Mouse (Mus musculus) spleen, adult 2 months (tissue): Measurements from ENCODE around the gene Cysrt1. TPM values are rescaled to one million over a fixed set of nuclear protein-coding genes. Genes with fewer than 3 reads are reported as not detected.

ENCODE experiments used
- DNase-seq, 2 experiments: peaks; one replicate each; pipeline versions ENCODE4 v3.0.0 to v3.0.0-alpha.2; 2012 to 2021; ENCODE audit warnings: low spot score in 2 of 2, low read depth in 1 of 2
- H3K27ac ChIP-seq: fragments of 200-500 bp; 2 replicates; pipeline ENCODE4 v1.5.1; 2012; ENCODE audit warnings: low read length, inconsistent platforms; ENCODE audit not compliant: insufficient read depth
- H3K27me3 ChIP-seq: fragments of 200-500 bp; 2 replicates; pipeline ENCODE4 v1.6.1; 2012; ENCODE audit warnings: mild to moderate bottlenecking, moderate library complexity, low read length, inconsistent platforms; ENCODE audit not compliant: control insufficient read depth, insufficient read depth
- H3K36me3 ChIP-seq: fragments of 200-500 bp; 2 replicates; pipeline ENCODE4 v1.6.1; 2012; ENCODE audit warnings: mild to moderate bottlenecking, low read length, inconsistent platforms; ENCODE audit not compliant: control insufficient read depth, insufficient read depth
- H3K4me1 ChIP-seq: fragments of 200-500 bp; 2 replicates; pipeline ENCODE4 v1.6.1; 2011; ENCODE audit warnings: inconsistent platforms; ENCODE audit not compliant: control insufficient read depth, insufficient read depth, insufficient read length
- H3K4me3 ChIP-seq: fragments of 200-500 bp; 2 replicates; pipeline ENCODE4 v1.5.1; 2011; ENCODE audit warnings: mild to moderate bottlenecking, inconsistent platforms; ENCODE audit not compliant: insufficient read depth, insufficient read length; ENCODE audit errors: extremely low read depth
- CTCF ChIP-seq: fragments of 200-500 bp; IDR thresholded peaks from 2 replicates; pipeline ENCODE4 v1.5.1; 2011; ENCODE audit warnings: mild to moderate bottlenecking, inconsistent platforms; ENCODE audit not compliant: insufficient read depth, insufficient read length, insufficient replicate concordance; ENCODE audit errors: extremely low read depth
- POLR2A ChIP-seq: fragments of 200-500 bp; IDR thresholded peaks from 2 replicates; pipeline ENCODE4 v1.6.1; 2011; ENCODE audit warnings: low read depth, low read length, inconsistent platforms
- whole genome bisulfite sequencing: fragments of 180-500 bp; shearing (Covaris S2); methylation state at CpG from one replicate; pipeline ENCODE4 v1.1.7; 2018; 5-methylcytosine and 5-hydroxymethylcytosine counted together
- polyA plus RNA-seq: library from polyadenylated mRNA; depleted of rRNA; stranded (reverse); fragments of >200 nt; gene quantifications from 2 replicates; pipeline ENCODE4 v1.2.3, GENCODE M21; 2012

Cysrt1 gene
- polyA plus RNA-seq, 1 experiment = not detected

- H3K36me3 ChIP-seq = peaks cover 3% of the 10 kb centered on the region; the same call in 1 of the 2 replicates
- WGBS = under 1% methylated on average over 17 of the region's 17 CpGs
- H3K27me3 ChIP-seq = no peaks in the 10 kb centered on the region
- H3K27ac ChIP-seq = peak within 1 kb of the TSS; percentile 97
- TF ChIP-seq POLR2A = peak; percentile 99
- no peak; the same call in 1 of the 2 replicates for TF ChIP-seq CTCF
- H3K4me3 ChIP-seq = peak within 1 kb of the TSS; percentile 93
- H3K4me1 ChIP-seq = peaks cover 8% of the 10 kb centered on the region; the same call in 1 of the 2 replicates
- DNase-seq = no peak
Observed at GRCm38 (mm10) chr2:25224492-25224765, 17.8 kb downstream of the Cysrt1 start, which contains the start of gene Tubb4b. TSS of gene Tubb4b (minus strand) at chr2:25224702.

DNA sequence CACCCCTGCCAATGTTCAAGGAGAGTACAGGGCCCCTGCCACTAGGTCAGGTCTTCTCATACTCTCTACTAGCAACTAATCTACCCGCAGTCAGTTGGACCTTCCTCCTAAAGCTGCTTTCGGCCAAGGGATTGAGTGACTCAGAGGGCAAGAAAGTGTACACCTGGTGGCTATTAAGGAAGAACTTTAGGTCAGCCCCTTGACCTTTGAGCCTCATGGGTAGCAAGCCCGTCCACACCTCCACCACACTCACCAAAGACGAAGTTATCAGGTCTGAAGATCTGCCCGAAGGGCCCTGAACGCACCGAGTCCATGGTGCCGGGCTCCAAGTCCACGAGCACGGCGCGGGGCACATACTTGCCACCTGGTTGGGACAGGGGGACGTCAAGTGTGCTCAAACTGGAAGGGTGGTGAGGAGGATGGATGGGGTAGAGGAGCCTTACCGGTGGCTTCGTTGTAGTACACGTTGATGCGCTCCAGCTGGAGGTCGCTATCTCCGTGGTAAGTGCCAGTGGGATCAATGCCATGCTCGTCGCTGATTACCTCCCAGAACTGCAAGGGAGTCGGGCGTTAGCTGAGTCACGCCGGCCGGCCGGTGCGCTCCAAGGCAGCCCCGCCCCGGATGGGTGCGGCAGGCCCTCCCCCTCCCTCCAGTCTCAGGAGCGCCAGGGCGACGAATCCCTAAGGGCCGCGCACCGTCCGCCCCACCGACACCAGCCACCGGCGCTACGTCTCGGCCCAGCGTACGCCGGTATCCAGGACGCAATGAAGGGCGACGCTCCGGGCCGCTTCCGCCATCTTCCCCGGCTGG lies 18.4 kb downstream of the Cysrt1 start:
- Histone ChIP-seq H3K4me3 (peak overlapping the region; percentile 93), H3K27ac (peak overlapping the region; percentile 97), H3K36me3 (peaks cover 3% of the 10 kb centered on the region; the same call in 1 of the 2 replicates), H3K27me3 (no peaks in the 10 kb centered on the region), H3K4me1 (peaks cover 7% of the 10 kb centered on the region; the same call in 1 of the 2 replicates)
- WGBS = 2% methylated on average over 51 of the region's 53 CpGs
- no peak for TF ChIP-seq POLR2A
- TF ChIP-seq CTCF = no peak
- peak in 1 of 2 experiments; percentile 83 for DNase-seq

DNA sequence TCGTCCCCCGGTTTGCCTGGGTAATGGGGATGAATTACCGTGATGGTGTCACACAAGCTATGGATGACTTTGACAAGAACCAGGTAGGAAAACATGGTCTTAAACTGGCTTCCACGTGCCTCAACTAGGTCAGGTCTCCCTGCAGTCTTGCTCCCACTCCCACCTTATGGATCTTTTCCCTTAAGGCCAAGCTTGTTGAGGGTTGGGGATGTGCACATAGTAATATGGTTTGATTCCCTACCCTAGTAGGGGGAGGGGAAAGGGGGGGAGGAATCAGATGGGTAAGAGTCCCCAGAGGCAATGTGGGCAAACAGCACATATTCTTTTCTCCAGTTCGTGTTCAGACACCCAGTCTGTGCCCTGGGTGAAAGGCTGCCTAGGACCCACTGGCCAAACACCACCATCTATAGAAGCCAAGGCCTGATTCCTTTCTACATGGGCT lies 20.9 kb downstream of the Cysrt1 start:
- TF ChIP-seq CTCF (no peak), POLR2A (no peak)
- no peak overlapping the region for H3K4me3 ChIP-seq
- H3K36me3 ChIP-seq = peaks cover 3% of the 10 kb centered on the region; the same call in 1 of the 2 replicates
- no peak overlapping the region for H3K27ac ChIP-seq
- no peaks in the 10 kb centered on the region for H3K27me3 ChIP-seq
- H3K4me1 ChIP-seq = peaks cover 5% of the 10 kb centered on the region; the same call in 1 of the 2 replicates
- DNase-seq = no peak
- WGBS = 87% methylated on average over 5 of the region's 5 CpGs

GRCm38 (mm10) chr2:25218445-25218844 lies 23.8 kb downstream of the Cysrt1 start, which contains the start of gene Fam166a:
TSS of gene Fam166a (plus strand) at chr2:25218745.
- Histone ChIP-seq H3K27me3 (no peaks in the 10 kb centered on the region), H3K4me1 (peaks cover 1% of the 10 kb centered on the region; the same call in 1 of the 2 replicates)

GRCm38 (mm10) chr2:25217666-25218065 lies 24.6 kb downstream of the Cysrt1 start:
- 62% methylated on average over 2 of the region's 2 CpGs for WGBS
- DNase-seq = no peak
- peaks cover 3% of the 10 kb centered on the region; the same call in 1 of the 2 replicates for H3K36me3 ChIP-seq
- no peak for TF ChIP-seq CTCF
- TF ChIP-seq POLR2A = no peak
- no peak overlapping the region for H3K27ac ChIP-seq
- no peaks in the 10 kb centered on the region for H3K4me1 ChIP-seq
- H3K4me3 ChIP-seq = no peak overlapping the region
- no peaks in the 10 kb centered on the region for H3K27me3 ChIP-seq

More at GRCm38 (mm10) chr2:25218445-25218844, 23.8 kb downstream of the Cysrt1 start, which contains the start of gene Fam166a:
- Histone ChIP-seq H3K27ac (no peak within 1 kb of the TSS), H3K4me3 (no peak within 1 kb of the TSS), H3K36me3 (peaks cover 3% of the 10 kb centered on the region; the same call in 1 of the 2 replicates)
- no peak for TF ChIP-seq POLR2A
- no peak for TF ChIP-seq CTCF
- no peak for DNase-seq

DNA sequence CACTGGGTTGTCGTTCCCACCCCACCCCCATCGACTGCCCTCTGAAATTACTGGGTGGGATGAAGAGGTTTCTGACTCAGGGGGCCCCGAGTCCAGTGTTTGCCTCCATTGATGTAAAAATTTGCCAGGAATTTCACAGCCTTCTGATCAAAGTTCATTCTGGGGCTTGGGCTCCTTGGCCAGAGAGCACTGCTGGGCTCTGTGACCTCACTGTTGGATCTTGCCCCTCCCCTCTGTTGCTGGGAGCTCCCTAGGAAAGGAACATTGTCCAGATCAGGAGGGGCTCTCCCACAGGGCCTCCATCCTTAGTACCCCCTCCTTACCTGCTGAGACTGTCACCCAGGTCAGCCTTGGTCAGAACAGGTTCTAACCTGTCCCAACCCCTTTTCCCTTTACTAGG lies 27.8 kb downstream of the Cysrt1 start, which contains the start of gene Stpg3:
Gene Stpg3, minus strand, starts transcription at position 194 of the 400 bp plus-strand sequence.
- Histone ChIP-seq H3K27me3 (no peaks in the 10 kb centered on the region), H3K4me3 (no peak within 1 kb of the TSS), H3K27ac (no peak within 1 kb of the TSS), H3K36me3 (peaks cover 2% of the 10 kb centered on the region; the same call in 1 of the 2 replicates), H3K4me1 (peaks cover 9% of the 10 kb centered on the region; the same call in 1 of the 2 replicates)
- WGBS = 81% methylated on average over 3 of the region's 3 CpGs
- DNase-seq = no peak
- TF ChIP-seq POLR2A = no peak
- no peak for TF ChIP-seq CTCF
